Mouse (Mus musculus) E14TG2a.4 (cell line): ENCODE results near the gene Tmem184b.

ENCODE experiments used
- CTCF ChIP-seq: conservative IDR thresholded peaks from 2 replicates; pipeline ENCODE4 v1.5.1; 2014; ENCODE audit warnings: low read length
- NANOG ChIP-seq: IDR thresholded peaks from 2 replicates; pipeline ENCODE4 v1.6.1; 2014; ENCODE audit warnings: borderline replicate concordance, low read length, mixed read lengths
- POU5F1 ChIP-seq: IDR thresholded peaks from 2 replicates; pipeline ENCODE4 v1.6.1; 2014; ENCODE audit warnings: low read length, borderline replicate concordance

DNA sequence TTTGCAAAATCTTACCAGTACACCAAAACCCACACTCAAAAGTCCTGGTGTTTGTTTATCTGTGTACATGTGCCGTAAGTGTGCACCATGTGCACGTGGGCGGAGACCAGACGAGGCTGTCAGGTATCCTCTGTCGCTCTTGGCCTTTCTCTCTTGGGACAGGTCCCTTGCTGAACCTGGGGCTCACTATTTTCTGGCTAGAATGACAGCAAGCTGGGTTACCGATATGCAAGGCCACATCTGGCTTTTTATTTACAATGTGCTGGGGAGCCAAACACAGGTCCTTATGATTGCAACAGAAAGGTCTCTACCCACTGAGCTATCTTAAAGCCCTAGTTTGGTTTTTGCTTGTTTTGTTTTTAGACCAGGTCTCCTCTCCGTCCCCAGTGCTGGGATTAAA lies 15.8 kb downstream of the Tmem184b start:
- no peak for TF ChIP-seq CTCF
- no peak for TF ChIP-seq NANOG
- TF ChIP-seq POU5F1 = no peak
